In the genomic region with DNA sequence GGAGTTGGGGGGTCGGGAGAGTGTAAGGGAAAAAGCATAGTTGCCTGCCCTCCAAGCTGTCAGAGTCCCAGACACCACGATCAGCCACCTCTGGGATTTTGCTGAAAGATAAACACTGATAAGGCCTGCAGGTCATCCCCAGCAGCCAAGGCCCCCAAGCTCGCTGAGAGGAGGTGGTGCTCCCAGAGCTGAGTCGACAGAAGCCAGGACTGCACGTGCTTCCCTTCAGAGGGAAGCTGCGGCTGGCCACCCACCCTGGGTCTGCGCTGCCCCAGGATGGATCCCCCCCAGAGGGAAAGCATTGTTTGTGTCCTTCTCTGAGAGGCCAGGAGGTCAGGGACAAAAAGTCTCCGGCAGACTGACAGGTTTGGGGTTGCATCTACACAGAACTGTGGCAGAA, we compare ENCODE assay signal across 20 mouse cellular contexts. TPM values are rescaled to one million over a fixed set of nuclear protein-coding genes. Genes with fewer than 3 reads are reported as not detected.
DNase-seq lines count a peak whose midpoint lies in the region; ATAC-seq lines count a peak whose summit lies in the region.
"Had no signal": no experiment of that assay in that cellular context is flagged by ENCODE, and none has a peak within 500 bp of the region (broad histone marks: within the 10 kb centered on the region; RNA-seq: fewer than 3 reads in every experiment).

No protein-coding gene starts in this region.

- H3K27me3 ChIP-seq in heart, embryonic 12.5 days (replicated peaks): 0 out of 2 replicates have a peak, but pooled peaks cover 3% of the 10 kb centered on the region
- H3K27me3 ChIP-seq in midbrain, embryonic 10.5 days (ENCODE audit: low read depth, poor library complexity, severe bottlenecking): peaks cover 29% of the 10 kb centered on the region
- H3K27me3 ChIP-seq in midbrain, embryonic 14.5 days (ENCODE audit: control insufficient read depth, insufficient read depth, low read length): peaks cover 11% of the 10 kb centered on the region; the same call in 1 of the 2 replicates
- H3K27me3 ChIP-seq in hindbrain, embryonic 13.5 days: peaks cover 21% of the 10 kb centered on the region; the same call in 1 of the 2 replicates
- no peaks in the 10 kb centered on the region for H3K27me3 ChIP-seq in stomach, embryonic 16.5 days (ENCODE audit: control insufficient read depth, insufficient read depth, low read length)

- no peaks in the 10 kb centered on the region for H3K36me3 ChIP-seq in heart, embryonic 12.5 days
- H3K36me3 ChIP-seq in midbrain, embryonic 10.5 days: no peaks in the 10 kb centered on the region
- no peaks in the 10 kb centered on the region for H3K36me3 ChIP-seq in midbrain, embryonic 14.5 days (ENCODE audit: control insufficient read depth, insufficient read depth, low read length)
- H3K36me3 ChIP-seq in hindbrain, embryonic 13.5 days: no peaks in the 10 kb centered on the region
- no peaks in the 10 kb centered on the region for H3K36me3 ChIP-seq in stomach, embryonic 16.5 days (ENCODE audit: control insufficient read depth, insufficient read depth, low read length)
- H3K36me3 ChIP-seq: forebrain, embryonic 12.5 days had no signal

- H3K4me2 ChIP-seq in heart, embryonic 12.5 days: no peak overlapping the region
- H3K4me2 ChIP-seq in midbrain, embryonic 14.5 days (ENCODE audit: low read length): no peak overlapping the region
- no peak overlapping the region for H3K4me2 ChIP-seq in hindbrain, embryonic 13.5 days
- H3K4me2 ChIP-seq in stomach, embryonic 16.5 days (ENCODE audit: low read depth, low read length): no peak overlapping the region
- H3K4me2 ChIP-seq: forebrain, embryonic 12.5 days had no signal

- peaks cover 10% of the 10 kb centered on the region for H3K4me1 ChIP-seq in heart, embryonic 12.5 days (replicated peaks)
- H3K4me1 ChIP-seq in midbrain, embryonic 10.5 days: peaks cover 15% of the 10 kb centered on the region
- no peaks in the 10 kb centered on the region for H3K4me1 ChIP-seq in midbrain, embryonic 14.5 days (ENCODE audit: control insufficient read depth, insufficient read depth, low read length)
- peaks cover 5% of the 10 kb centered on the region; the same call in 1 of the 2 replicates for H3K4me1 ChIP-seq in hindbrain, embryonic 13.5 days (replicated peaks)
- H3K4me1 ChIP-seq in stomach, embryonic 16.5 days (ENCODE audit: control insufficient read depth, insufficient read depth, low read length): peaks cover 17% of the 10 kb centered on the region; the same call in 1 of the 2 replicates

- no peaks in the 10 kb centered on the region for H3K9me3 ChIP-seq in heart, embryonic 12.5 days (replicated peaks)
- no peaks in the 10 kb centered on the region for H3K9me3 ChIP-seq in midbrain, embryonic 10.5 days (replicated peaks)
- H3K9me3 ChIP-seq in midbrain, embryonic 14.5 days (ENCODE audit: control insufficient read depth, low read length): no peaks in the 10 kb centered on the region
- H3K9me3 ChIP-seq in hindbrain, embryonic 13.5 days: no peaks in the 10 kb centered on the region
- H3K9me3 ChIP-seq in stomach, embryonic 16.5 days (replicated peaks; ENCODE audit: control insufficient read depth, low read length): no peaks in the 10 kb centered on the region
- H3K9me3 ChIP-seq: forebrain, embryonic 12.5 days had no signal

- WGBS in heart, embryonic 12.5 days: 8% methylated on average over 8 of the region's 8 CpGs
- 6% methylated on average over 8 of the region's 8 CpGs for WGBS in midbrain, embryonic 10.5 days
- WGBS in midbrain, embryonic 14.5 days: 16% methylated on average over 8 of the region's 8 CpGs
- WGBS in hindbrain, embryonic 13.5 days: 11% methylated on average over 8 of the region's 8 CpGs
- WGBS in stomach, embryonic 16.5 days: 27% methylated on average over 8 of the region's 8 CpGs

- H3K4me3 ChIP-seq in heart, embryonic 12.5 days: no peak overlapping the region
- no peak overlapping the region for H3K4me3 ChIP-seq in midbrain, embryonic 10.5 days
- H3K4me3 ChIP-seq in midbrain, embryonic 14.5 days (replicated peaks; ENCODE audit: low read depth, low read length): no peak overlapping the region
- H3K4me3 ChIP-seq in hindbrain, embryonic 13.5 days: no peak overlapping the region
- H3K4me3 ChIP-seq in stomach, embryonic 16.5 days (replicated peaks; ENCODE audit: low read length): no peak overlapping the region
- H3K4me3 ChIP-seq: forebrain, embryonic 12.5 days; myocyte had no signal

- DNase-seq in heart, adult 9 months (ENCODE audit: low spot score in 2 of 2): no peak
- DNase-seq in midbrain, embryonic 10.5 days (ENCODE audit: low spot score): peak; percentile 23
- DNase-seq in midbrain, embryonic 14.5 days: no peak
- no peak for DNase-seq in cerebellum, postnatal 25 days
- DNase-seq in adrenal gland, postnatal 14 days: no peak
- DNase-seq: kidney, adult 18-20 months; retina, postnatal 1 day had no signal

- peak; percentile 53; the same call in 1 of the 2 replicates for ATAC-seq in heart, embryonic 12.5 days (ENCODE audit: insufficient number of reproducible peaks, low FRiP score)
- no peak for ATAC-seq in midbrain, embryonic 14.5 days (ENCODE audit: low FRiP score, low TSS enrichment)
- ATAC-seq in hindbrain, embryonic 13.5 days (ENCODE audit: low FRiP score): no peak
- ATAC-seq in stomach, embryonic 16.5 days (ENCODE audit: insufficient read depth, low FRiP score): no peak

- no peak overlapping the region for H3K27ac ChIP-seq in heart, embryonic 12.5 days (ENCODE audit: poor library complexity, severe bottlenecking)
- H3K27ac ChIP-seq in midbrain, embryonic 10.5 days (replicated peaks): peak overlapping the region; percentile 49; the same call in 1 of the 2 replicates
- H3K27ac ChIP-seq in midbrain, embryonic 14.5 days (replicated peaks; ENCODE audit: low read depth, low read length): no peak overlapping the region
- no peak overlapping the region for H3K27ac ChIP-seq in hindbrain, embryonic 13.5 days
- H3K27ac ChIP-seq in stomach, embryonic 16.5 days (ENCODE audit: low read length): peak overlapping the region; percentile 43; the same call in 1 of the 2 replicates
- H3K27ac ChIP-seq: forebrain, embryonic 12.5 days had no signal

- H3K9ac ChIP-seq in heart, embryonic 12.5 days: no peak overlapping the region
- H3K9ac ChIP-seq in midbrain, embryonic 14.5 days (replicated peaks; ENCODE audit: low read length): no peak overlapping the region
- H3K9ac ChIP-seq in hindbrain, embryonic 13.5 days: peak overlapping the region; percentile 24; the same call in 1 of the 2 replicates
- H3K9ac ChIP-seq in stomach, embryonic 16.5 days (ENCODE audit: low read length): peak overlapping the region; percentile 8; the same call in 1 of the 2 replicates
- H3K9ac ChIP-seq: forebrain, embryonic 12.5 days had no signal

RNA-seq across cellular contexts. Expression of gene Hsd17b3, which starts 54.0 kb away (rescaled TPM):
- polyA plus RNA-seq in heart, embryonic 12.5 days (2016; fragmentation: Nextera tagmentation; extraction: Ambion mirVana): not detected in 2 replicates
- 0.36 TPM in 1 of 2 replicates, not detected in the other for polyA plus RNA-seq in midbrain, embryonic 10.5 days (2016; fragmentation: Nextera tagmentation; extraction: Ambion mirVana)
- not detected in 2 replicates for polyA plus RNA-seq in midbrain, embryonic 14.5 days (2014; fragmentation: Nextera tagmentation; extraction: Ambion mirVana)
- not detected in 2 replicates for polyA plus RNA-seq in hindbrain, embryonic 13.5 days (2015; fragmentation: Nextera tagmentation; extraction: Ambion mirVana)
- not detected in 2 replicates for polyA plus RNA-seq in stomach, embryonic 16.5 days (2015; fragmentation: Nextera tagmentation; extraction: Ambion mirVana)
- total RNA-seq in adrenal gland, postnatal 14 days (2021): 0.68 TPM in 1 of 2 replicates, not detected in the other
- total RNA-seq: common myeloid progenitor, adult 5-6 weeks; gastrocnemius, adult 18-20 months; layer of hippocampus, adult 8-10 months; megakaryocyte, adult 5-6 weeks had no signal
- polyA plus RNA-seq: C2C12; forebrain, embryonic 12.5 days; heart, embryonic 14.5 days; limb, embryonic 11.5 days; myocyte; spleen, adult 2 months had no signal

Comparison
In these comparisons a context has a peak if more than half of its experiments do, and no peak if none do; other contexts are left out.
1. H3K27ac ChIP-seq: peak in midbrain, embryonic 10.5 days (single experiment) and stomach, embryonic 16.5 days (single experiment); none in heart, embryonic 12.5 days (single experiment), midbrain, embryonic 14.5 days (single experiment) and hindbrain, embryonic 13.5 days (single experiment).
2. H3K9ac ChIP-seq: peak in hindbrain, embryonic 13.5 days (single experiment) and stomach, embryonic 16.5 days (single experiment); none in heart, embryonic 12.5 days (single experiment) and midbrain, embryonic 14.5 days (single experiment).